Mouse (Mus musculus) mesoderm, embryonic 11.5 days (tissue): ENCODE measurements around the gene Gm20850.
"Not testable (repeated sequence)": the region's sequence is repeated elsewhere in the genome, so short reads cannot be mapped to it uniquely, and the experiment has no call there.

Experiments used
- DNase-seq: peaks from one replicate; pipeline ENCODE4 v3.0.0-alpha.2; 2012; ENCODE audit warnings: low read depth, low spot score

Gm20850 gene

DNA sequence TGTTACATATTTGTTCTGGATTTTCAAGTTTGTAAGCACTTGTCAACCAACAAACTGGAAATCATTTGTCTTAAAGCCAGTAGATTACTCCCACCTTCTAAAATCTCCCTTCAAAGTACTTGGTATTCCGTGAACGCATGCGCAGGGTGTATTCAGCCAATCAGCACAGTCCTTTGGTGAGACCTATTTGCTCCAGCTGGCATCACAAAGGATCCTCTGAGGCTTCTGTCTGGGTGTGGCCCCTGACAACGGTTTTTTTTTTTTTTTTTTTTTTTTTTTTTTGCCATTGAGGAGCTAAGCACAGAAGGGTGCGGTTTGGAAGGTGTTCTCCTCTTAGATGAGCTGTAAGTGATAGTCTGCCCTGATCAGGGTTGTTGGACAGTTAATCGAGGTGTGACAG lies at the start of gene Gm20850:
Gene Gm20850 (plus strand): TSS at position 301 of the 400 bp plus-strand sequence.
- DNase-seq = not testable (repeated sequence)
